Mouse (Mus musculus) thymus, postnatal 36 days (tissue): ENCODE measurements around the gene Tbc1d9b.
A peak's percentile ranks its signal among the peaks of the same experiment; 100 is the strongest.

Experiments used
- DNase-seq, 2 experiments: peaks; one replicate each; pipeline ENCODE4 v3.0.0; 2022; ENCODE audit warnings: mixed read lengths in 2 of 2

The Tbc1d9b gene

GRCm38 (mm10) chr11:50178532-50179488, 47.6 kb downstream of the Tbc1d9b start:
- DNase-seq = no peak

GRCm38 (mm10) chr11:50180478-50181231, 49.5 kb downstream of the Tbc1d9b start:
- DNase-seq = no peak

- no peak for DNase-seq
These were observed 51.5 kb downstream of the Tbc1d9b start for GRCm38 (mm10) chr11:50182702-50183101.

- no peak for DNase-seq
These were observed 53.6 kb downstream of the Tbc1d9b start for GRCm38 (mm10) chr11:50184788-50185187.

GRCm38 (mm10) chr11:50188682-50189081, 57.5 kb downstream of the Tbc1d9b start:
- DNase-seq = no peak

- DNase-seq = no peak
These were observed 59.2 kb downstream of the Tbc1d9b start for GRCm38 (mm10) chr11:50190362-50190761.

- no peak for DNase-seq
These were observed 61.1 kb downstream of the Tbc1d9b start for GRCm38 (mm10) chr11:50192278-50192677.

- DNase-seq = no peak
These were observed 62.9 kb downstream of the Tbc1d9b start for GRCm38 (mm10) chr11:50194070-50194469.

- no peak for DNase-seq
These were observed 63.6 kb downstream of the Tbc1d9b start for GRCm38 (mm10) chr11:50194793-50195192.

- no peak for DNase-seq
These were observed 66.3 kb downstream of the Tbc1d9b start for GRCm38 (mm10) chr11:50197500-50197899.

GRCm38 (mm10) chr11:50198219-50198846, 67.1 kb downstream of the Tbc1d9b start:
- no peak for DNase-seq

GRCm38 (mm10) chr11:50198916-50199315, 67.7 kb downstream of the Tbc1d9b start:
- DNase-seq = no peak

GRCm38 (mm10) chr11:50200613-50201012, 69.4 kb downstream of the Tbc1d9b start:
- DNase-seq = no peak

- no peak for DNase-seq
These were observed 70.4 kb downstream of the Tbc1d9b start for GRCm38 (mm10) chr11:50201590-50201989.

GRCm38 (mm10) chr11:50203302-50203827, 72.2 kb downstream of the Tbc1d9b start:
- no peak for DNase-seq

- no peak for DNase-seq
These were observed 74.2 kb downstream of the Tbc1d9b start for GRCm38 (mm10) chr11:50205434-50205833.

GRCm38 (mm10) chr11:50206037-50206436, 74.8 kb downstream of the Tbc1d9b start:
- no peak for DNase-seq

- no peak for DNase-seq
These were observed 76.1 kb downstream of the Tbc1d9b start for GRCm38 (mm10) chr11:50207344-50207743.

- DNase-seq = no peak
These were observed 76.8 kb downstream of the Tbc1d9b start for GRCm38 (mm10) chr11:50208039-50208438.

- peak; percentile 91 to 93 for DNase-seq
These were observed 78.9 kb downstream of the Tbc1d9b start for GRCm38 (mm10) chr11:50210101-50210504.

GRCm38 (mm10) chr11:50210505-50211151, 79.4 kb downstream of the Tbc1d9b start, which contains the start of the genes Sqstm1 and Mgat4b:
Gene Sqstm1, minus strand, starts transcription at chr11:50210827.
Gene Mgat4b, plus strand, starts transcription at chr11:50210890.
- peak; percentile 80 to 82 for DNase-seq
